Mouse (Mus musculus) CH12.LX (cell line): Measurements from ENCODE around the gene Pitpnm2. TPM values are rescaled to one million over a fixed set of nuclear protein-coding genes. Genes with fewer than 3 reads are reported as not detected.

Source experiments
- DNase-seq: peaks from one replicate; pipeline ENCODE4 v3.0.0-alpha.2; 2013; ENCODE audit errors: extremely low read depth
- H3K27ac ChIP-seq: 2 replicates; pipeline ENCODE4 v1.5.1; 2012; ENCODE audit warnings: low read depth, mild to moderate bottlenecking, control low read depth, moderate library complexity; ENCODE audit not compliant: insufficient read depth
- H3K27me3 ChIP-seq: replicated peaks from 2 replicates; pipeline ENCODE3; 2012; ENCODE audit warnings: inconsistent platforms
- H3K36me3 ChIP-seq, 2 experiments: replicated peaks in 1 of 2; 2 replicates each; pipeline versions ENCODE3 to v1.6.1; 2012; ENCODE audit warnings: inconsistent platforms in 1 of 2, low read length in 1 of 2, mild to moderate bottlenecking in 1 of 2, mixed read lengths in 1 of 2, moderate library complexity in 1 of 2; ENCODE audit not compliant: control insufficient read depth in 1 of 2, insufficient read depth in 1 of 2
- H3K4me1 ChIP-seq, 2 experiments: 2 replicates each; pipeline ENCODE4 v1.6.1; 2012; ENCODE audit warnings: inconsistent platforms in 1 of 2, moderate library complexity in 1 of 2; ENCODE audit not compliant: insufficient read depth in 2 of 2, control insufficient read depth in 1 of 2
- H3K4me2 ChIP-seq: 2 replicates; pipeline ENCODE4 v1.6.1; 2012; ENCODE audit warnings: low read depth, mild to moderate bottlenecking, control low read depth; ENCODE audit not compliant: poor library complexity, insufficient read depth, severe bottlenecking
- H3K4me3 ChIP-seq, 3 experiments: fragments of 150-350 bp in 1 of 3; sonication (generic) in 1 of 3; replicated peaks in 1 of 3; 2 replicates each; pipeline versions ENCODE3 to v1.5.1; 2011 to 2012; ENCODE audit warnings: low read depth in 2 of 3, low read length in 2 of 3, mild to moderate bottlenecking in 2 of 3, moderate library complexity in 2 of 3, control low read depth in 1 of 3, improper control_type of control experiment in 1 of 3, inconsistent platforms in 1 of 3, mixed read lengths in 1 of 3; ENCODE audit not compliant: poor library complexity in 1 of 3
- H3K79me2 ChIP-seq: replicated peaks from 2 replicates; pipeline ENCODE4 v1.6.1; 2012; ENCODE audit warnings: mild to moderate bottlenecking, moderate library complexity; ENCODE audit not compliant: control insufficient read depth, poor library complexity, insufficient read depth, severe bottlenecking; ENCODE audit errors: extremely low read depth
- H3K9ac ChIP-seq: 2 replicates; pipeline ENCODE4 v1.6.1; 2012; ENCODE audit warnings: low read depth, mild to moderate bottlenecking, control low read depth, moderate library complexity; ENCODE audit not compliant: insufficient read depth
- H3K9me3 ChIP-seq: replicated peaks from 2 replicates; pipeline ENCODE3; 2012; ENCODE audit warnings: low read length, inconsistent platforms, mixed read lengths
- CHD2 ChIP-seq: IDR thresholded peaks from 2 replicates; pipeline ENCODE4 v1.6.1; 2011; ENCODE audit warnings: low read length, improper control_type of control experiment
- E2F4 ChIP-seq: IDR thresholded peaks from 2 replicates; pipeline ENCODE4 v1.6.1; 2011; ENCODE audit warnings: low read depth, low read length, improper control_type of control experiment; ENCODE audit not compliant: insufficient replicate concordance
- ELF1 ChIP-seq: IDR thresholded peaks from 2 replicates; pipeline ENCODE4 v1.6.1; 2014; ENCODE audit warnings: low read depth, mild to moderate bottlenecking, inconsistent platforms, low read length, improper control_type of control experiment
- ETS1 ChIP-seq: conservative IDR thresholded peaks from 2 replicates; pipeline ENCODE4 v1.6.1; 2012; ENCODE audit warnings: low read depth, mild to moderate bottlenecking, inconsistent platforms, low read length, improper control_type of control experiment, moderate library complexity
- IRF4 ChIP-seq: IDR thresholded peaks from 2 replicates; pipeline ENCODE4 v1.6.1; 2014; ENCODE audit warnings: low read depth, mild to moderate bottlenecking, inconsistent platforms, low read length, improper control_type of control experiment
- KAT2A ChIP-seq: IDR thresholded peaks from 2 replicates; pipeline ENCODE4 v1.6.1; 2012; ENCODE audit warnings: low read length, improper control_type of control experiment, inconsistent platforms; ENCODE audit not compliant: insufficient replicate concordance
- MAZ ChIP-seq: IDR thresholded peaks from 2 replicates; pipeline ENCODE4 v1.6.1; 2012; ENCODE audit warnings: low read depth, mild to moderate bottlenecking, inconsistent platforms, low read length, improper control_type of control experiment, moderate library complexity
- MEF2A ChIP-seq: IDR thresholded peaks from 2 replicates; pipeline ENCODE4 v1.6.1; 2014; ENCODE audit warnings: low read depth, mild to moderate bottlenecking, inconsistent platforms, low read length, improper control_type of control experiment, borderline replicate concordance
- NRF1 ChIP-seq: IDR thresholded peaks from 2 replicates; pipeline ENCODE4 v1.6.1; 2014; ENCODE audit warnings: low read depth, mild to moderate bottlenecking, inconsistent platforms, low read length, improper control_type of control experiment, moderate library complexity
- PAX5 ChIP-seq: IDR thresholded peaks from 2 replicates; pipeline ENCODE4 v1.6.1; 2012; ENCODE audit warnings: low read length, inconsistent platforms, mixed read lengths
- RAD21 ChIP-seq: IDR thresholded peaks from 2 replicates; pipeline ENCODE4 v1.6.1; 2011; ENCODE audit warnings: low read depth, mild to moderate bottlenecking, low read length, improper control_type of control experiment, moderate library complexity
- RCOR1 ChIP-seq: conservative IDR thresholded peaks from 2 replicates; pipeline ENCODE4 v1.6.1; 2012; ENCODE audit warnings: low read depth, mild to moderate bottlenecking, inconsistent platforms, low read length, improper control_type of control experiment
- SMC3 ChIP-seq: IDR thresholded peaks from 2 replicates; pipeline ENCODE4 v1.6.1; 2011; ENCODE audit warnings: low read depth, low read length, improper control_type of control experiment
- TBP ChIP-seq: conservative IDR thresholded peaks from 2 replicates; pipeline ENCODE4 v1.6.1; 2011; ENCODE audit warnings: low read depth, low read length, improper control_type of control experiment
- USF2 ChIP-seq: conservative IDR thresholded peaks from 2 replicates; pipeline ENCODE4 v1.6.1; 2011; ENCODE audit warnings: low read depth, low read length, improper control_type of control experiment
- ZC3H11A ChIP-seq: IDR thresholded peaks from 2 replicates; pipeline ENCODE4 v1.6.1; 2012; ENCODE audit warnings: low read depth, mild to moderate bottlenecking, inconsistent platforms, low read length, improper control_type of control experiment
- dilution Hi-C: fragments of 300-500 bp; cut with MboI; formaldehyde crosslinking; loops from 2 replicates; pipeline ENCODE4 v1.14.3; 2020; ENCODE audit warnings: low sequenced_read_pairs; ENCODE audit not compliant: extremely low pct_unique_long_range_greater_than_20kb, extremely low pct_ligation_motif_present
- in situ Hi-C: fragments of 300-500 bp; cut with MboI; formaldehyde crosslinking; loops from 3 replicates; pipeline ENCODE4 v1.14.3; 2019; ENCODE audit warnings: low sequenced_read_pairs, low pct_ligation_motif_present, low pct_unique_long_range_greater_than_20kb, mixed read lengths
- polyA plus RNA-seq: library from polyadenylated mRNA; unstranded; fragments of >175 nt; gene quantifications from 2 replicates; pipeline ENCODE4 v1.2.1, GENCODE M21; 2012; ENCODE audit warnings: low read depth; ENCODE audit not compliant: insufficient read length
- total RNA-seq, 2 experiments: library from RNA; depleted of rRNA; stranded (reverse); fragments of 300-350 nt in 1 of 2; fragments of >200 nt in 1 of 2; gene quantifications; 2 replicates each; pipeline ENCODE4 v1.2.3; 2012 to 2014

The Pitpnm2 gene
- total and polyA plus RNA-seq, 3 experiments: 1.0 to 11.9 (median 5.3) TPM

- no peak overlapping the region for H3K9ac ChIP-seq
- dilution Hi-C loops (no loop called here), in situ Hi-C loops (no loop called here)
- no peaks in the 10 kb centered on the region for H3K4me1 ChIP-seq
- H3K27ac ChIP-seq: no peak overlapping the region; the same call in 1 of the 2 replicates
- H3K4me3 ChIP-seq: no peak overlapping the region
- no peak overlapping the region for H3K4me2 ChIP-seq
- H3K9me3 ChIP-seq: peaks cover 2% of the 10 kb centered on the region
- H3K36me3 ChIP-seq: peaks cover 27 to 70% of the 10 kb centered on the region in 2 experiments
- TF ChIP-seq MEF2A (no peak), RCOR1 (no peak), IRF4 (no peak), SMC3 (no peak), TBP (no peak), NRF1 (no peak), ZC3H11A (no peak), RAD21 (no peak), PAX5 (no peak), USF2 (no peak)
- no peaks in the 10 kb centered on the region for H3K79me2 ChIP-seq
- no peaks in the 10 kb centered on the region for H3K27me3 ChIP-seq
- no peak for DNase-seq
These were observed 33.3 kb upstream of the Pitpnm2 start for GRCm38 (mm10) chr5:124282854-124283253.

GRCm38 (mm10) chr5:124270226-124270625 is 20.7 kb upstream of the Pitpnm2 start:
- dilution Hi-C loops: no loop called here
- Histone ChIP-seq H3K79me2 (no peaks in the 10 kb centered on the region), H3K4me3 (no peak overlapping the region), H3K36me3 (peaks cover 5 to 46% of the 10 kb centered on the region in 2 experiments), H3K4me1 (0 out of 4 replicates have a peak, but pooled peaks cover 0 to 2% of the 10 kb centered on the region in 2 experiments), H3K27me3 (no peaks in the 10 kb centered on the region)
- TF ChIP-seq E2F4: no peak
- no peak for TF ChIP-seq CHD2
- TF ChIP-seq ETS1: no peak
- no peak for TF ChIP-seq TBP
- no peak for TF ChIP-seq NRF1
- TF ChIP-seq MAZ: no peak
- TF ChIP-seq KAT2A: no peak
- TF ChIP-seq ELF1: no peak
- TF ChIP-seq, all 38 proteins: peak for 0
- Histone ChIP-seq H3K9me3 (peaks cover 3% of the 10 kb centered on the region), H3K4me2 (no peak overlapping the region), H3K9ac (no peak overlapping the region), H3K27ac (no peak overlapping the region)
- in situ Hi-C loops: no loop called here
- no peak for DNase-seq
